Mouse (Mus musculus) ES-E14 (cell line): Measurements from ENCODE around the gene Steap3.

Experiments
- HCFC1 ChIP-seq: IDR thresholded peaks from 2 replicates; pipeline ENCODE4 v1.6.1; 2012; ENCODE audit warnings: low read length, inconsistent platforms, borderline replicate concordance; ENCODE audit not compliant: insufficient read depth
- MAFK ChIP-seq: IDR thresholded peaks from 2 replicates; pipeline ENCODE4 v1.6.1; 2014; ENCODE audit warnings: mild to moderate bottlenecking, low read depth, low read length, inconsistent platforms; ENCODE audit not compliant: insufficient read depth
- ZNF384 ChIP-seq: IDR thresholded peaks from 2 replicates; pipeline ENCODE4 v1.6.1; 2012; ENCODE audit warnings: low read depth, low read length, inconsistent platforms

- TF ChIP-seq MAFK (no peak), ZNF384 (no peak), HCFC1 (no peak)
These were observed 70.0 kb downstream of the Steap3 start for GRCm38 (mm10) chr1:120202542-120202941.
